ENCODE assay signal across 24 mouse cellular contexts in genomic region chr3:109652860-109653631, GRCm38 (mm10).
DNase-seq lines count a peak whose midpoint lies in the region; ATAC-seq lines count a peak whose summit lies in the region.
"Had no signal": no experiment of that assay in that cellular context is flagged by ENCODE, and none has a peak within 500 bp of the region (broad histone marks: within the 10 kb centered on the region; RNA-seq: fewer than 3 reads in every experiment).

No protein-coding gene starts in this region.

- no peak overlapping the region for H3K4me3 ChIP-seq in midbrain, embryonic 13.5 days (replicated peaks)
- no peak overlapping the region for H3K4me3 ChIP-seq in midbrain, embryonic 10.5 days
- no peak overlapping the region for H3K4me3 ChIP-seq in hindbrain, embryonic 15.5 days
- H3K4me3 ChIP-seq in neural tube, embryonic 14.5 days (ENCODE audit: low read depth, low read length): no peak overlapping the region
- H3K4me3 ChIP-seq: embryonic facial prominence, embryonic 10.5 days; heart, adult 2 months; heart, embryonic 13.5 days had no signal

- peak; percentile 79 for ATAC-seq in midbrain, embryonic 13.5 days
- peak; percentile 71; the same call in 1 of the 2 replicates for ATAC-seq in hindbrain, embryonic 15.5 days (ENCODE audit: low FRiP score, low read depth)
- ATAC-seq in neural tube, embryonic 14.5 days (ENCODE audit: low read depth): peak; percentile 72; the same call in 1 of the 2 replicates
- ATAC-seq: activated CD4-positive, CD25-positive, alpha-beta regulatory T cell, adult 4 months; forebrain, postnatal 0 days; inflammation-experienced regulatory T-cells, adult 6 months had no signal

- no peak overlapping the region for H3K9ac ChIP-seq in midbrain, embryonic 13.5 days (replicated peaks)
- no peak overlapping the region for H3K9ac ChIP-seq in hindbrain, embryonic 15.5 days
- H3K9ac ChIP-seq in neural tube, embryonic 14.5 days (replicated peaks; ENCODE audit: low read depth, low read length): no peak overlapping the region
- H3K9ac ChIP-seq: forebrain, postnatal 0 days; heart, embryonic 13.5 days had no signal

- 54% methylated on average over 12 of the region's 12 CpGs for WGBS in midbrain, embryonic 13.5 days
- 84% methylated on average over 12 of the region's 12 CpGs for WGBS in midbrain, embryonic 10.5 days
- WGBS in hindbrain, embryonic 15.5 days: 42% methylated on average over 12 of the region's 12 CpGs
- WGBS in neural tube, embryonic 14.5 days: 46% methylated on average over 12 of the region's 12 CpGs

- DNase-seq in cerebellum, postnatal 10 days: peak; percentile 23 to 52
- DNase-seq in cerebellum, adult 11 months: no peak
- DNase-seq in midbrain, embryonic 10.5 days (ENCODE audit: low spot score): no peak
- no peak for DNase-seq in spleen, postnatal 36 days (ENCODE audit: low spot score in 2 of 2)
- DNase-seq in urinary bladder, adult 18-20 months (ENCODE audit: low spot score in 2 of 2): no peak
- DNase-seq: adrenal gland, postnatal 10 days; cerebellum, adult 8-10 months; forebrain, postnatal 0 days; gastrocnemius, postnatal 25 days; heart, adult 2 months; kidney, adult 18-20 months; kidney, postnatal 4 days; lung, postnatal 4 days; right cerebral cortex, adult 18-20 months; thymus, adult 2 months; thymus, postnatal 4 days had no signal

- H3K4me1 ChIP-seq in midbrain, embryonic 13.5 days (replicated peaks): no peaks in the 10 kb centered on the region
- H3K4me1 ChIP-seq in midbrain, embryonic 10.5 days: no peaks in the 10 kb centered on the region
- no peaks in the 10 kb centered on the region for H3K4me1 ChIP-seq in hindbrain, embryonic 15.5 days (replicated peaks)
- no peaks in the 10 kb centered on the region for H3K4me1 ChIP-seq in neural tube, embryonic 14.5 days (ENCODE audit: control insufficient read depth, insufficient read depth, low read length)
- H3K4me1 ChIP-seq: embryonic facial prominence, embryonic 10.5 days; heart, embryonic 13.5 days had no signal

- no peaks in the 10 kb centered on the region for H3K36me3 ChIP-seq in midbrain, embryonic 13.5 days
- no peaks in the 10 kb centered on the region for H3K36me3 ChIP-seq in midbrain, embryonic 10.5 days
- H3K36me3 ChIP-seq in hindbrain, embryonic 15.5 days: no peaks in the 10 kb centered on the region
- H3K36me3 ChIP-seq in neural tube, embryonic 14.5 days (ENCODE audit: control insufficient read depth, insufficient read depth, low read length): no peaks in the 10 kb centered on the region
- H3K36me3 ChIP-seq: embryonic facial prominence, embryonic 10.5 days; heart, embryonic 13.5 days had no signal

- no peaks in the 10 kb centered on the region for H3K27me3 ChIP-seq in midbrain, embryonic 13.5 days
- no peaks in the 10 kb centered on the region for H3K27me3 ChIP-seq in midbrain, embryonic 10.5 days (ENCODE audit: low read depth, poor library complexity, severe bottlenecking)
- H3K27me3 ChIP-seq in hindbrain, embryonic 15.5 days: no peaks in the 10 kb centered on the region
- H3K27me3 ChIP-seq in neural tube, embryonic 14.5 days (ENCODE audit: control insufficient read depth, insufficient read depth, low read length): no peaks in the 10 kb centered on the region
- H3K27me3 ChIP-seq: heart, embryonic 13.5 days had no signal

- H3K27ac ChIP-seq in midbrain, embryonic 13.5 days: no peak overlapping the region
- no peak overlapping the region for H3K27ac ChIP-seq in midbrain, embryonic 10.5 days (replicated peaks)
- no peak overlapping the region for H3K27ac ChIP-seq in hindbrain, embryonic 15.5 days (replicated peaks)
- H3K27ac ChIP-seq in neural tube, embryonic 14.5 days (ENCODE audit: low read depth, low read length): no peak overlapping the region
- H3K27ac ChIP-seq: embryonic facial prominence, embryonic 10.5 days; heart, adult 2 months; heart, embryonic 13.5 days; stomach, postnatal 0 days had no signal

- H3K9me3 ChIP-seq in midbrain, embryonic 13.5 days: no peaks in the 10 kb centered on the region
- no peaks in the 10 kb centered on the region for H3K9me3 ChIP-seq in midbrain, embryonic 10.5 days (replicated peaks)
- H3K9me3 ChIP-seq in hindbrain, embryonic 15.5 days: no peaks in the 10 kb centered on the region
- H3K9me3 ChIP-seq in neural tube, embryonic 14.5 days (ENCODE audit: control insufficient read depth, low read length): no peaks in the 10 kb centered on the region
- H3K9me3 ChIP-seq: embryonic facial prominence, embryonic 10.5 days; heart, embryonic 13.5 days had no signal

- H3K4me2 ChIP-seq in midbrain, embryonic 13.5 days (replicated peaks): no peak overlapping the region
- H3K4me2 ChIP-seq in hindbrain, embryonic 15.5 days: no peak overlapping the region
- no peak overlapping the region for H3K4me2 ChIP-seq in neural tube, embryonic 14.5 days (ENCODE audit: low read depth, low read length)
- H3K4me2 ChIP-seq: heart, embryonic 13.5 days had no signal

Comparison
In these comparisons a context has a peak if more than half of its experiments do, and no peak if none do; other contexts are left out.
1. DNase-seq: peak in cerebellum, postnatal 10 days (2 of 2); none in cerebellum, adult 11 months (single experiment), midbrain, embryonic 10.5 days (single experiment), spleen, postnatal 36 days (0 of 2) and urinary bladder, adult 18-20 months (0 of 2).
2. Peak in every context shown above with its lines, with median percentiles within 50 percentile points of each other: ATAC-seq.